Mouse (Mus musculus): ENCODE results near the gene Spata13. TPM values are rescaled to one million over a fixed set of nuclear protein-coding genes. Genes with fewer than 3 reads are reported as not detected.

Spata13 gene
- polyA plus RNA-seq, 1 experiment from 2014 or later, result 21.0 TPM

DNA sequence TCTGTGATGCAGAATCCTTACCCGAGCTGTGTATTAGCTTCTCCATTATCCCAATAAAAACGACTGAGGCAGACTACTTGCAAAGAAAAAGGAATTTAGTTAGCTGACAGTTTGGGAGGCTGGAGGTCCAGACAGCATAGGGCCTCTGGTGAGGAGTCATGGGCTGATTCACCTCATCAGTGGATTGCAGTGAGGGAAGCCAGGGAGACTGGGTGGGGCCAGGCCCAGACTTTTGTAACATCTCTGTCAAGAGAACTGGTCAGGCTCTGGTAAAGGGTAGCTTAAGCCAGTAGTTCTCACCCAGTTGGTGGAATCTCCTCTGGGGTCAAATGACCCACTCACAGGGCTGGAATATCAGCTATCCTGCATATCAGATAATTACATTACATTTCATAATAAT lies 24.1 kb downstream of the Spata13 start:
- Histone ChIP-seq H3K36me3 (no peaks in the 10 kb centered on the region), H3K4me2 (no peak overlapping the region), H3K9me3 (replicated peaks) (no peaks in the 10 kb centered on the region), H3K27ac (ENCODE audit: poor library complexity, severe bottlenecking) (no peak overlapping the region), H3K4me3 (no peak overlapping the region), H3K27me3 (replicated peaks) (no peaks in the 10 kb centered on the region), H3K9ac (no peak overlapping the region), H3K4me1 (replicated peaks) (peaks cover 15% of the 10 kb centered on the region; the same call in 1 of the 2 replicates)
- WGBS, result 66% methylated on average over 2 of the region's 2 CpGs
- ATAC-seq (ENCODE audit: insufficient number of reproducible peaks, low FRiP score), result no peak

DNA sequence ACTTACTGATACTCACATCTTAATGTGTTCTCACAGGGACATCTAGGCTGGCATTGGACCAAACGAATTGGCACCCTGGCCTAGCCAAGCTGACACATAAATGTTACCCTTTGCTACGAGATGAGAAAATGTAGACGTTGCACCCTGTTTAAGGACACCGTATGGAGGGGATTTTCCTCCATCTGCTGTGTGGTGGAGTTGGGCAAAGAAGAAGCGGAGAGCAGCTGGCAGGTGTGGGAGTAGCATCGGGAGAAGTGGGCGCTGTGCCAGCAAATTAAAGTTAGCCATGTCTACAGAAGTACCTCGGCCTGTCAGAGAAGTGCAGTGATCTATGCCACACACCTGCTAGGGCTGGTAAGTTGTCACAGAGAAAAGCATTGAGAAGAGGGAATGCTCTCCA lies 25.7 kb downstream of the Spata13 start:
- no peaks in the 10 kb centered on the region for H3K9me3 ChIP-seq (replicated peaks)
- H3K27ac ChIP-seq (ENCODE audit: poor library complexity, severe bottlenecking), result no peak overlapping the region
- no peak overlapping the region for H3K4me3 ChIP-seq
- H3K4me1 ChIP-seq (replicated peaks), result peaks cover 17% of the 10 kb centered on the region
- no peak overlapping the region for H3K4me2 ChIP-seq
- H3K9ac ChIP-seq, result no peak overlapping the region
- ATAC-seq (ENCODE audit: insufficient number of reproducible peaks, low FRiP score), result no peak
- H3K36me3 ChIP-seq, result no peaks in the 10 kb centered on the region
- H3K27me3 ChIP-seq (replicated peaks), result no peaks in the 10 kb centered on the region
- 86% methylated on average over 8 of the region's 8 CpGs for WGBS

DNA sequence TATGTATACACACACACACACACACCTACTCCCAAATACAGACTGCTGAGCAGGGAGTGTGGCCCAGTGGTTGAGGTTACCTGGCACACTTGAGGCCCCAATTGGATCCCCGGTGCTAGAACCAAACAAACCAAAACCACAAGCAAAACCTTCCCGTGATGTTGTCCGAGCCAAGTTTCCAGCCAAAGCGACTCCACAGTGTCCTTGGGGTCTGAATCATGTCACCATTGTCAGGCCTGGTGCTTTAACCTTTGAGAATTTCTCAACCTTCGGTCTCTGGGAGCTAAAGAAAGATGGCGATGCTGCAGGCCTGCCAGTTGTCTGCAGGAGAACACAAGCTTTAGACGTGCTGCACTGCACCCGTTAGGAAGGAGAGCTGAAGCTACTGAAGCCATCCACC lies 26.8 kb downstream of the Spata13 start:
- Histone ChIP-seq H3K9me3 (replicated peaks) (no peaks in the 10 kb centered on the region), H3K9ac (no peak overlapping the region), H3K36me3 (no peaks in the 10 kb centered on the region), H3K27me3 (replicated peaks) (no peaks in the 10 kb centered on the region), H3K4me1 (replicated peaks) (peaks cover 21% of the 10 kb centered on the region), H3K4me3 (no peak overlapping the region), H3K27ac (ENCODE audit: poor library complexity, severe bottlenecking) (no peak overlapping the region), H3K4me2 (no peak overlapping the region)
- no peak for ATAC-seq (ENCODE audit: insufficient number of reproducible peaks, low FRiP score)
- WGBS, result 87% methylated on average over 8 of the region's 8 CpGs

DNA sequence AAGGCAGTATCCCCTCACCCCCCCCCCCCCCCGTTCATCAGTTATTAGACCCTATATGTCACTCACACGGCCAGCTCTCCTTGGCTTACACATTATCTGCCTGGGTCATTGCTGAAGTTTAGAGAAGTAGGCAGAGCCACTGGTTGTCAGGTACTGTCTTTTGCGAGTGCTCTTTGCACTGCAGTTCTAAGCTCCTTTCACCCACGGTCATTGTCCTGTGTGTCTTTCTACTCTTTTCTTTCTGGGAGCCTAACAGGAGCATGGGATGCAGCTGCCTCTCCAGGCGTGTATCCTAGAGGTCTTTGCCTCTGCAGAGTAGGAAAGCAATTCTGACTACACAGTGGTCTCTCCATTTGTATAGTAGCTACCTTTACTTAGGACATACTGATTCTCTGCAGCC lies 27.5 kb downstream of the Spata13 start:
- H3K4me1 ChIP-seq (replicated peaks), result peaks cover 16% of the 10 kb centered on the region
- H3K4me3 ChIP-seq, result no peak overlapping the region
- no peaks in the 10 kb centered on the region for H3K36me3 ChIP-seq
- no peak for ATAC-seq (ENCODE audit: insufficient number of reproducible peaks, low FRiP score)
- no peaks in the 10 kb centered on the region for H3K9me3 ChIP-seq (replicated peaks)
- no peak overlapping the region for H3K9ac ChIP-seq
- H3K27ac ChIP-seq (ENCODE audit: poor library complexity, severe bottlenecking), result no peak overlapping the region
- WGBS, result 84% methylated on average over 5 of the region's 5 CpGs
- no peak overlapping the region for H3K4me2 ChIP-seq
- H3K27me3 ChIP-seq (replicated peaks), result no peaks in the 10 kb centered on the region

DNA sequence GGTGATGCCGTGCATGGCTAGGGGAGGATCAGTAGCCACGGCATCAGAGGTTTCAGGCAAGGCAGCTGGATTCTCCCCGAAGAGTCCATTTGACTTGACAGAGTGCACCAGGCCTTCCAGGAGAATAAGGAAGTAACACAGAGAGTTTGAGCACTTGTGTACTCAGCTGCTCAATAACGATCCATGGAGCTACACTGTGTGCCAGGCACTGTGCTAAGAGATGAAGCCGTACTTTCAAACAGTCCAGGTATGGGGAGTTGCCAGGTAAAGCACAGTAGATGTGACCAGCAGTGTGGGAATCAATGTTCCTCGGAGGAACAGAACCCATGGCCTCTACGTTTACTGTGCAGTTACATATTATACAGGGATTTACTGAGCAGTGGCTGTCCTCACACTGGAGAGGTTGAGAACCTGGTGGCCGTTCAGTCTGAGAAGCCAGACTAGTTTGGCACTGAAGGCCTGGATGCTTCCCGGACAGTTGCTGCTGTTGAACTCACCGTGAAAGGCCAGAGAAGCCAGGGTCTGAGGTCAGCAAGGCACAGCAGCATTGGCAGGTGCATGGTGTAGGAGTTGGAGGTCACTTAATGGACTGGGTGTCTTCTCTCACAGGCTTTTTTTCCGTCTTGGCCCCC lies 29.6 kb downstream of the Spata13 start:
- H3K9me3 ChIP-seq (replicated peaks), result no peaks in the 10 kb centered on the region
- no peak overlapping the region for H3K4me3 ChIP-seq
- no peak overlapping the region for H3K4me2 ChIP-seq
- H3K4me1 ChIP-seq (replicated peaks), result peaks cover 5% of the 10 kb centered on the region; the same call in 1 of the 2 replicates
- no peak for ATAC-seq (ENCODE audit: insufficient number of reproducible peaks, low FRiP score)
- no peaks in the 10 kb centered on the region for H3K36me3 ChIP-seq
- 78% methylated on average over 11 of the region's 11 CpGs for WGBS
- no peak overlapping the region for H3K9ac ChIP-seq
- no peak overlapping the region for H3K27ac ChIP-seq (ENCODE audit: poor library complexity, severe bottlenecking)
- H3K27me3 ChIP-seq (replicated peaks), result no peaks in the 10 kb centered on the region

DNA sequence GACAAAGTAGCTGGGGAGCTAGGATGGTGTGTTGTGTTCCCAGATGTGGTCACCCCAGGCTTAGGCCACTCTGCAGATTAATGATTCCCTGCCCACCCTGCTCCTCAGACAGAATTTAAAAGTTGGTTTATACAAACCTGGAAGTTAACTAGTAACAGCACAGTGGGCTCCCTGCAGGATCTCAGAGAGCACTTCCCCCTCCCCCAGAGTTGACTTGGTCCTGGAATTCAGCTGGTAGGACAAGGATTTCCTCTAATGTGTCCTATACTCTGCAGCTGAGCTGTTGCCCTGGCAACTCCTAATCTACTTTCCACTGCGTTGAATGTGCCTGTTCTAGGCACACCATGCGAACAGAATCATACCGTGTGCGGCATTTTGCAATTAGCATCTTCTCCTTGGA lies 30.8 kb downstream of the Spata13 start:
- Histone ChIP-seq H3K27ac (ENCODE audit: poor library complexity, severe bottlenecking) (no peak overlapping the region), H3K36me3 (no peaks in the 10 kb centered on the region), H3K4me3 (no peak overlapping the region), H3K9ac (no peak overlapping the region), H3K9me3 (replicated peaks) (no peaks in the 10 kb centered on the region), H3K27me3 (replicated peaks) (no peaks in the 10 kb centered on the region), H3K4me1 (replicated peaks) (peaks cover 5% of the 10 kb centered on the region; the same call in 1 of the 2 replicates), H3K4me2 (no peak overlapping the region)
- WGBS, result 34% methylated on average over 4 of the region's 4 CpGs
- ATAC-seq (ENCODE audit: insufficient number of reproducible peaks, low FRiP score), result peak; percentile 71

DNA sequence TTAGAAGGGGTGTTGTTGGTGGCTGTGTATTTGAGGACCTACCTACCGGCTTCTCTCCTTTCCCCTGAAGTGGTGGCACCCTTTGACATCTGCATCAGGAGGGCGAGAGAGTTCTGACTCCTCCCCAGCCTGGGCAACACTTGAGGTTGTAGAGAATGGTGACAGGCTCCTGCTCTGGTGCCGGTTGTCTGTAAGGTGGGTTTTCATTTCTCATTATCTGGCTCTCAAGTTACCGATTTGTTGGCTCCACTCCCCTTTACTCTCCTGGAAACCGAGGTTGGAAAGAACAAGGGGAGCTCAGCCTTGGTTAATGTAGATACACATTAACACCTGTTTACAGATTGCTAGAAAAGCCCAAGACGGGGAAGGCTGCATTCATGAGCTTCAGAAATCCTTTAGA lies 31.5 kb downstream of the Spata13 start:
- no peaks in the 10 kb centered on the region for H3K9me3 ChIP-seq (replicated peaks)
- no peak for ATAC-seq (ENCODE audit: insufficient number of reproducible peaks, low FRiP score)
- no peak overlapping the region for H3K4me2 ChIP-seq
- H3K36me3 ChIP-seq, result no peaks in the 10 kb centered on the region
- WGBS, result 59% methylated on average over 6 of the region's 6 CpGs
- H3K27me3 ChIP-seq (replicated peaks), result no peaks in the 10 kb centered on the region
- peaks cover 5% of the 10 kb centered on the region; the same call in 1 of the 2 replicates for H3K4me1 ChIP-seq (replicated peaks)
- H3K4me3 ChIP-seq, result no peak overlapping the region
- no peak overlapping the region for H3K27ac ChIP-seq (ENCODE audit: poor library complexity, severe bottlenecking)
- H3K9ac ChIP-seq, result no peak overlapping the region

DNA sequence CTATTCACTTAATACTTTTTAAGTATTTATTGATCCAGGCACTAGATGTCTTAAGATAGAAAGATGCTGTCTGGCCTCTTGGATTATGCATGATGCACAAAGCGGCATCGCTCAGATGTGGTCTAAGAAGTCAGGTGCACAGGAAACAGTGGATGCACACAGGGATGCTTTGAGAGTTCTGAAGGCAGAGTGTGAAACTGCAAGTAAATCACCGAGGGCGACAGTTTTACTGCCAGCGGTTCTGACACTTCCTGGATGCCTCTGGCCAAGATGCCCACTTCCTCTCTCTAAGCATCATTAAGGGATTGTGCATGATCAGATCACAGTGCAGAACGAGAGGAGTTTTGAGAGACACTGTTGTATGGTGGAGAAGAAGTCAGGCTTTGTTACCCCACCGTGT lies 32.5 kb downstream of the Spata13 start:
- no peak for ATAC-seq (ENCODE audit: insufficient number of reproducible peaks, low FRiP score)
- WGBS, result 83% methylated on average over 7 of the region's 7 CpGs
- Histone ChIP-seq H3K36me3 (no peaks in the 10 kb centered on the region), H3K9me3 (replicated peaks) (no peaks in the 10 kb centered on the region), H3K4me2 (no peak overlapping the region), H3K4me3 (no peak overlapping the region), H3K27me3 (replicated peaks) (no peaks in the 10 kb centered on the region), H3K27ac (ENCODE audit: poor library complexity, severe bottlenecking) (no peak overlapping the region), H3K4me1 (replicated peaks) (peaks cover 7% of the 10 kb centered on the region), H3K9ac (no peak overlapping the region)

DNA sequence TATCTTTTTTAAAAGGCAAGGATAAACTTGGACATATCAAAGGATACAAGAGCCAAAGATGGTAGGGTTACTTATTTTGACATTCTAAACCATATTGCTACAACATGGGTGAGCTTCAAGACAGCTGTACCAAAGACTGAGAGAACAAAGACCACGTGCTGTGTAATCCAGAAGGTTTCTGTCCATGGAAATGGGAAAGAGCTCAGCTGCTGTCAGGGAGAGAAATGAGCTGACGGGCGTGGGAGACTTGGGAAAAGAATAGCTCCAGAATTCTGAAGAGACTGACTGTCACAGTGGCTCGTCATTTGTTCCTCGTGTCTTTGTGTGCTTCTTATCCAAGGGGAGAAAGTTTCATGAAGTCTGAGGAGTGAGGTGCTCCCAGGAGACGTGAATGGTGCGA lies 36.4 kb downstream of the Spata13 start:
- no peaks in the 10 kb centered on the region for H3K36me3 ChIP-seq
- WGBS, result 83% methylated on average over 7 of the region's 7 CpGs
- H3K27ac ChIP-seq (ENCODE audit: poor library complexity, severe bottlenecking), result no peak overlapping the region
- no peaks in the 10 kb centered on the region for H3K27me3 ChIP-seq (replicated peaks)
- no peak overlapping the region for H3K9ac ChIP-seq
- no peak overlapping the region for H3K4me2 ChIP-seq
- peaks cover 6% of the 10 kb centered on the region for H3K4me1 ChIP-seq (replicated peaks)
- H3K4me3 ChIP-seq, result no peak overlapping the region
- H3K9me3 ChIP-seq (replicated peaks), result no peaks in the 10 kb centered on the region
- no peak for ATAC-seq (ENCODE audit: insufficient number of reproducible peaks, low FRiP score)

DNA sequence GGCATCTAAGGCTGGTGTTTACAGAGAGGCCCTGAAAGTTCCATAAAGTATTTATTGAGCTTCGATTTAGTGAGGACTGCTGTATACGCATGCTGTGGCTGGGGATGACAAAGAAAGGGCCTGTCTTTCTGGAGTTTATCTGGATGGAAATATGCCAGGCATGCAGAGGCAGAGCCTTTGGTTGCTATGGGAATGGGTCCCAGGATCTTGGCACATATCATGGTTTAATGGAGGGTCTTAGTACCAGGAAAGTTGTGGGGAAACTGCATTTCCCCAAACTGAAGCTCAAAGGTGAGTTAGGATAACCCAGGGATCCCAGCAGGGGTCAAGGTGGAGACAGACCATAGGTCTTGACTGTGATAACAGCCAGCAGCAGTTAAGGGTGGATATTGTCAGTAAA lies 37.7 kb downstream of the Spata13 start:
- no peak for ATAC-seq (ENCODE audit: insufficient number of reproducible peaks, low FRiP score)
- H3K27me3 ChIP-seq (replicated peaks), result no peaks in the 10 kb centered on the region
- 42% methylated on average over 2 of the region's 2 CpGs for WGBS

DNA sequence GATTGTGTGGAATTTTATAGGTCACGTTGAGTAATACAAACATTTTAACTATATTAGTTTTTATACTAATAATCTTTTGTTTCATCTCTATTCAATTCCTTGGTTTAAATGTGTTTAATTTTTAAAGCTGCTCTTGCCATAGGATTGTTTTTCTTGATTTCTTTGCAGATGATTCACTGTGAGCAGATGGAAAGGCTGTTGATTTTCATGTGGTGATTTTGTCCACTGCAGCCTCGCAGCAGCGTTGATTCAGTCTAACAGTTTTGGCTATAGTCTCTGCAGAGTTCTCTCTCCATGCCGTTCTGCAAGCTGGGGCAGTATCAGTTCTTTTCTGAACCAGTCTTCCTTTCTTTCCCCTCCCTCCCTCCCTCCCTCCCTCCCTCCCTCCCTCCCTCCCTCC lies 41.9 kb downstream of the Spata13 start:
- no peak for ATAC-seq (ENCODE audit: insufficient number of reproducible peaks, low FRiP score)
- Histone ChIP-seq H3K4me3 (no peak overlapping the region), H3K36me3 (no peaks in the 10 kb centered on the region), H3K27me3 (replicated peaks) (no peaks in the 10 kb centered on the region), H3K9me3 (replicated peaks) (no peaks in the 10 kb centered on the region), H3K4me2 (no peak overlapping the region), H3K27ac (ENCODE audit: poor library complexity, severe bottlenecking) (no peak overlapping the region), H3K9ac (no peak overlapping the region), H3K4me1 (replicated peaks) (peaks cover 6% of the 10 kb centered on the region)
- 86% methylated on average over 4 of the region's 4 CpGs for WGBS

More for the DNA sequence above, 37.7 kb downstream of the Spata13 start:
- H3K36me3 ChIP-seq, result no peaks in the 10 kb centered on the region
- peaks cover 6% of the 10 kb centered on the region for H3K4me1 ChIP-seq (replicated peaks)
- H3K27ac ChIP-seq (ENCODE audit: poor library complexity, severe bottlenecking), result no peak overlapping the region
- H3K4me2 ChIP-seq, result no peak overlapping the region
- no peak overlapping the region for H3K4me3 ChIP-seq
- no peaks in the 10 kb centered on the region for H3K9me3 ChIP-seq (replicated peaks)
- no peak overlapping the region for H3K9ac ChIP-seq
